Mouse (Mus musculus): Measurements from ENCODE around the gene Kbtbd2.

DNA sequence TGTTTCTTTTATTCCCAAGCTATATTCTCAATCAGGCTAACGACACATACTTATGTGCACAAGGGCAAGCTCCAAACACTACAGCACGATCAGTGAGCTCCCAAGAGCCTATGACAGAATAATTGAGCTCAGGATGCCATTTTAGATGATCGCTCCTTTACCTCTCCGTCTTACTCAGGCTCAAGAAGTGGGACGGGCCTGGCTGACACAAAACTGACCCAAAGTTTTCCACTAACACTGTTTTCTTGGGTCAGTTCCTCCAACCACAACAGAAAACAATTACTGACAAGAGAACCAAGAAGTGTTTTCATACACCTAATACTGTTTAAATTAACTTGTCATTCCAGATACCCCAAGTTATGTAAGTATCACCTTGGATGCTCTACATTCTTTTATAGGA is 2.8 kb downstream of the Kbtbd2 start:
- TF ChIP-seq CTCF (IDR thresholded peaks at IDR 0.05; ENCODE audit: control insufficient read depth, insufficient read depth, insufficient read length) (no peak), MYOG (IDR thresholded peaks at IDR 0.05; ENCODE audit: control insufficient read depth, extremely low read depth, insufficient read length) (no peak), MAX (IDR thresholded peaks at IDR 0.05) (no peak), FOSL1 (IDR thresholded peaks at IDR 0.05; ENCODE audit: insufficient read depth, low read length, poor library complexity, severe bottlenecking) (no peak), USF1 (IDR thresholded peaks at IDR 0.05; ENCODE audit: low read depth) (no peak), CEBPB (IDR thresholded peaks at IDR 0.05; ENCODE audit: low read depth) (no peak), MYOD1 (IDR thresholded peaks at IDR 0.05; ENCODE audit: control insufficient read depth, insufficient read length, low read depth) (no peak)

Data from C2C12 (cell line).